Mouse (Mus musculus) olfactory bulb, adult 2 months (tissue): ENCODE data around the gene Rpl6. TPM values are rescaled to one million over a fixed set of nuclear protein-coding genes. Genes with fewer than 3 reads are reported as not detected.

Experiments
- H3K27ac ChIP-seq: fragments of 200-500 bp; 2 replicates; pipeline ENCODE4 v1.5.1; 2012; ENCODE audit warnings: low read depth, low read length; ENCODE audit not compliant: insufficient read depth
- H3K4me1 ChIP-seq: fragments of 200-500 bp; 2 replicates; pipeline ENCODE4 v1.6.1; 2012; ENCODE audit warnings: low read length; ENCODE audit not compliant: control insufficient read depth, insufficient read depth
- H3K4me3 ChIP-seq: fragments of 200-500 bp; 2 replicates; pipeline ENCODE4 v1.5.1; 2012; ENCODE audit warnings: mild to moderate bottlenecking, low read depth, low read length, moderate library complexity; ENCODE audit not compliant: insufficient read depth
- CTCF ChIP-seq: fragments of 200-500 bp; IDR thresholded peaks from 2 replicates; pipeline ENCODE4 v1.5.1; 2012; ENCODE audit warnings: low read depth, mild to moderate bottlenecking, low read length, moderate library complexity; ENCODE audit not compliant: insufficient read depth
- POLR2A ChIP-seq: fragments of 200-500 bp; IDR thresholded peaks from 2 replicates; pipeline ENCODE4 v1.6.1; 2012; ENCODE audit warnings: mild to moderate bottlenecking, low read depth, low read length, moderate library complexity; ENCODE audit not compliant: insufficient read depth
- WGBS: fragments of 180-500 bp; shearing (Covaris S2); methylation state at CpG from one replicate; pipeline ENCODE4 v1.1.7; 2018; 5-methylcytosine and 5-hydroxymethylcytosine counted together
- polyA plus RNA-seq: library from polyadenylated mRNA; stranded (reverse); fragments of >200 nt; gene quantifications from 2 replicates; pipeline ENCODE4 v1.2.4, GENCODE M21; 2012; ENCODE audit warnings: low replicate concordance; ENCODE audit not compliant: missing spikeins, insufficient read depth, insufficient read length

The Rpl6 gene
- polyA plus RNA-seq, 1 experiment, result not detected

- Histone ChIP-seq H3K4me3 (no peak overlapping the region), H3K27ac (no peak overlapping the region), H3K4me1 (peaks cover 7% of the 10 kb centered on the region)
- TF ChIP-seq POLR2A (no peak), CTCF (no peak)
- 81% methylated on average over 4 of the region's 4 CpGs for WGBS
Measured at GRCm38 (mm10) chr5:121172835-121173234, 31.4 kb upstream of the Rpl6 start.

GRCm38 (mm10) chr5:121179077-121179857 is 25.0 kb upstream of the Rpl6 start:
- no peak overlapping the region for H3K27ac ChIP-seq

GRCm38 (mm10) chr5:121183269-121183668 is 21.0 kb upstream of the Rpl6 start:
- H3K4me1 ChIP-seq, result peaks cover 35% of the 10 kb centered on the region
- no peak overlapping the region; the same call in 1 of the 2 replicates for H3K27ac ChIP-seq
- 52% methylated on average over 9 of the region's 9 CpGs for WGBS
- TF ChIP-seq CTCF (no peak), POLR2A (no peak)
- no peak overlapping the region for H3K4me3 ChIP-seq

More at GRCm38 (mm10) chr5:121179077-121179857, 25.0 kb upstream of the Rpl6 start:
- H3K4me3 ChIP-seq, result no peak overlapping the region
- TF ChIP-seq CTCF, result no peak
- no peak for TF ChIP-seq POLR2A
- peaks cover 19% of the 10 kb centered on the region for H3K4me1 ChIP-seq
- WGBS, result 64% methylated on average over 9 of the region's 9 CpGs

- H3K4me1 ChIP-seq, result peaks cover 42% of the 10 kb centered on the region
- H3K27ac ChIP-seq, result peak overlapping the region; percentile 52; the same call in 1 of the 2 replicates
- H3K4me3 ChIP-seq, result no peak overlapping the region
- WGBS, result 71% methylated on average over 2 of the region's 2 CpGs
- TF ChIP-seq CTCF (no peak), POLR2A (no peak)
Measured at GRCm38 (mm10) chr5:121184375-121184774, 19.9 kb upstream of the Rpl6 start.

GRCm38 (mm10) chr5:121184945-121185551 is 19.2 kb upstream of the Rpl6 start:
- H3K27ac ChIP-seq, result peak overlapping the region; percentile 91
- 22% methylated on average over 11 of the region's 11 CpGs for WGBS
- H3K4me3 ChIP-seq, result no peak overlapping the region
- peaks cover 39% of the 10 kb centered on the region for H3K4me1 ChIP-seq
- TF ChIP-seq POLR2A (no peak), CTCF (no peak)

DNA sequence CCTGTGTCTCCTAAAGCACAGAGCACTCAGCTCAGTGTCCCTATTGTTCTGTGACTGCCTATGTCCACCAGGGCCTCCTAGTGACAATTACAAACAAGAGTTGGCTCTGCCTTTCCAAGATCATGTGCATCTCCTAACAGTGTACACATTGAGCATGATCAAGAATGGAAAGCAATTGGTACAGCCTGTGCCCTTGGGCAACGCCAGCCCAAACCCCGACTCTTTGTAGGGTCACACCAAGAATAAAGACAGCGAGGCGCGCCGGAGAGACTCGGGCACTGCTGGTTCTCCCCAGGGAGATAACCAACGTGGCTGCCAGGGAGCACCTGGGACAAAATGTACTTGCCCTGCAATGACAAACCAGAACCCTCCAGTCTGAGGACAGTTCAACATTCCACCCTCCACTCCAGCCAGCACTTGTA is 16.7 kb upstream of the Rpl6 start:
- WGBS, result 87% methylated on average over 8 of the region's 8 CpGs

DNA sequence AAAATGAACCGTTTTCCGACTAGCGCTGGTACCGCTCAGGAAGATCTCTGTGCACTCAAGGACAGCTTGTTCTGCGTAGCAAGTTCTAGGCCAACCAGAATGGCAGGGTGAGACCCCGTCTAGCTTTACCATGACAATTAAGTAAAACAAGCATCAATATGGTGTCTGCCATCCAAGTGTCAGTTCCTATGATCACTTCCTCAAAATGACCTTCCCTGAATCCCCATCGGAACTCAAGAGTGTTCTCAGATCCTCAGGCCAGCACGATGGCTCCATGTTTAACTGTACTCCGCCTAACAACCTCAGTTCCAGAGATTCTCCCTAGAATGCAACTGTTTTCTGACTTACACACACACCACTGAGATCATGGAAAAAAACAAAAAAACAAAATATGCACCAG is 16.0 kb upstream of the Rpl6 start:
- Histone ChIP-seq H3K27ac (peak overlapping the region; percentile 12; the same call in 1 of the 2 replicates), H3K4me1 (peaks cover 30% of the 10 kb centered on the region), H3K4me3 (no peak overlapping the region)
- TF ChIP-seq POLR2A (no peak), CTCF (no peak)
- 86% methylated on average over 9 of the region's 9 CpGs for WGBS

More for the DNA sequence above, 16.7 kb upstream of the Rpl6 start:
- no peak for TF ChIP-seq CTCF
- Histone ChIP-seq H3K27ac (peak overlapping the region; percentile 12; the same call in 1 of the 2 replicates), H3K4me3 (no peak overlapping the region), H3K4me1 (peaks cover 34% of the 10 kb centered on the region)

DNA sequence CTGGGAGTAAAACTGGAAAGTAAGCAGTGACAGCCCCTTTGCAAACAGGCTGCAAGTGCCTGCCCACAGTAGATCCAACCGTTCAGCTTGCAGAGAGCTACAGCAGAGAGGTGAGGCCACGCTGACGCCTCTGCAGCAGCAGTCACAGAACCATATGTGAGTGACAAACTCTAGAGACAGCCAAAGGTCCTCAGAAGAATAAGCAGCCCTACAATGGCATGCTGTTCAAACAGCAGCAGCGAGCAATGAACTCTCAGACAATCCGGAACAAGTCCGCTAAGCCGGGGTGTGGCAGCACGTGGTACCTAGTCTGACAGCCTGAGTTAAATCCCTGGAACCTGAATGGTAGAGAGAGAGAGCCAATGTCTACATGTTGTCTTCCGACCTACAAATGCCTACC is 15.1 kb upstream of the Rpl6 start:
- 59% methylated on average over 9 of the region's 9 CpGs for WGBS
- TF ChIP-seq CTCF, result no peak
- no peak for TF ChIP-seq POLR2A
- Histone ChIP-seq H3K4me1 (peaks cover 26% of the 10 kb centered on the region), H3K27ac (peak overlapping the region; percentile 35; the same call in 1 of the 2 replicates), H3K4me3 (no peak overlapping the region; the same call in 1 of the 2 replicates)

DNA sequence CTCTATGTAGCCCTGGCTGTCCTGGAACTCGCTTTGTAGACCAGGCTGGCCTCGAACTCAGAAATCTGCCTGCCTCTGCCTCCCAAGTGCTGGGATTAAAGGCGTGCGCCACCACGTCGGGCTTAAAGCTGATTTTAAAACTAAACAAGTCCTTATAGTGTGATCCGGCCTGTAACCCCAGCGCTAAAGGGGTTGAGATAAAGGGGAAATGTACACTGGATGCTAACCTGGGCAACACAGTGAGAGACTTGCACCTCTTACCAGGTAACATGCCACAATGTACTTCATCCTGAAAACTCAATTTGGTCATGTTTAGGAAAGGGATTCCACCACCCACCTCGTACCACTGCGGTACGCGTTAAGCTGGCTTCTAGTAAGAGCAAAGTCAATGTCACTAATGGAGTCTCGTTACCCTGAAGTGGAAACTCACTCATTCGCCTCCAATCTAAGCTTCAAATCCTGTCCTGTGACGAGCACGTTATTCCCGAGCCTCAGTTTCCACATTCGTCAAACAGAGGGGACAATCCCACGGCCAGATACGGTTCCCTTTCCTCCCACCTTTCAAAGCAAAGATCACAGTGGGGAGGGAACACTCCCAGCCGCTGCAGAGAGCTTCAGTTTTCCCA is 14.0 kb upstream of the Rpl6 start:
- 30% methylated on average over 21 of the region's 21 CpGs for WGBS
- H3K4me3 ChIP-seq, result peak overlapping the region; percentile 90
- no peak overlapping the region for H3K27ac ChIP-seq
- H3K4me1 ChIP-seq, result peaks cover 19% of the 10 kb centered on the region
- TF ChIP-seq POLR2A, result no peak
- no peak for TF ChIP-seq CTCF
